Mouse (Mus musculus): ENCODE data around the gene Nceh1.
"Not testable (repeated sequence)": the region's sequence is repeated elsewhere in the genome, so short reads cannot be mapped to it uniquely, and the experiment has no call there.

Nceh1 gene

GRCm38 (mm10) chr3:27279286-27279925 is 96.6 kb downstream of the Nceh1 start:
- DNase-seq (ENCODE audit: extremely low read depth, low read depth, low spot score): not testable (repeated sequence)

- no peak for DNase-seq (ENCODE audit: extremely low read depth, low read depth, low spot score)
Observed at GRCm38 (mm10) chr3:27280280-27280749, 97.5 kb downstream of the Nceh1 start.

DNA sequence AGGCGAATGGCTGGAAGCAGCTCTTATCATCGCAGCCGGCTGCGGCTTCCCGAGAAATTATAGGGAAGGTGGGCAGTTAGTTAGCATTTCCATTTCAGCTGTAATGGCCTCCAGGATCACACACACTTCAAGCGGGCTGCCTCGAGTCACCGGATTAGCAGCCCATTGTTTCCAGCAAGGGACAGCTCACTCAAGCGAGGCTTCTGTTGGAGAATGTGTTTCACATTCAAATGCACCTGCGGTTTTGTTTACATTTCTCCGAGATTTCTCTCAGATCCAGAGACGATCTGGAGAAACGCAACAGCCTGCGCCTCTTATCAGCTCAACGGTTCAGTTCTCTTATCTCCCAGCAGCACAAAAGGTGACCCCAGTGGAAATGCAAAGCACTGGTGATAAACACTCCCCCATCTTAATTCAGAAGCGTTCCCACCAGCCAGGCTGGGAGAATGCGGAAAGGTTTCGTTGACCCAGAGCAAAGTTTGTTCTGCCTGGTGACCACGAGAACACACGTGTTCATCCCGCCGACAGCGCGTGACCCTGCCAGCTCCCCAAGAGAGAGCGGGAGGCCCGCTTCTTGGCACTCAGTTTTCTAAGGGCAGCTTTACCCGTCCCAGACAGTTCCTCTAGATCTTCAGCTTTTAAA is 100.4 kb downstream of the Nceh1 start:
- no peak for DNase-seq (ENCODE audit: extremely low read depth, low read depth, low spot score)

- DNase-seq (ENCODE audit: extremely low read depth, low read depth, low spot score): no peak
Observed at GRCm38 (mm10) chr3:27283796-27284195, 101.0 kb downstream of the Nceh1 start.

- DNase-seq (ENCODE audit: extremely low read depth, low read depth, low spot score): no peak
Observed at GRCm38 (mm10) chr3:27284227-27284626, 101.5 kb downstream of the Nceh1 start.

GRCm38 (mm10) chr3:27285072-27285471 is 102.3 kb downstream of the Nceh1 start:
- no peak for DNase-seq (ENCODE audit: extremely low read depth, low read depth, low spot score)

GRCm38 (mm10) chr3:27288301-27288700 is 105.5 kb downstream of the Nceh1 start:
- no peak for DNase-seq (ENCODE audit: extremely low read depth, low read depth, low spot score)

DNA sequence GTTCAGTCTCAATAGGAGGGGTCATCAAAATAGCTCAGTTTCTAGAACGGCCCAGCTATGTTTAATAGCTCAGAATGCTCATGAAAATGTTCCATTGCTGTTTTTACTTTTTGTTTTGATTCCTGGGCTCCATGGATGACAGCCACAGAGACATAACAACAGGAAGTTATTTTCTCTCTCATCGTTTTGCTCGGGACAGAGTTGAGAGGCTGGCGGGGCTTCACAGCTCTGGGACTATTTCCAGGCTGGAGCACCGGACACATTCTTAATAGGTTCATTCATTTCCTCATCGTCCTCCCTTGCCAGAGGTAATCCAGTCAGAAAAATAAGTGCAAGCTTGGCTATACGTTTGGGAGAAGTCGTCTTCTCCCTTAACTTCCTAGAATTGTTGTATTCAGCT is 106.1 kb downstream of the Nceh1 start:
- DNase-seq (ENCODE audit: extremely low read depth, low read depth, low spot score): no peak

GRCm38 (mm10) chr3:27290285-27290684 is 107.5 kb downstream of the Nceh1 start:
- DNase-seq (ENCODE audit: extremely low read depth, low read depth, low spot score): no peak

GRCm38 (mm10) chr3:27290945-27291344 is 108.2 kb downstream of the Nceh1 start:
- DNase-seq (ENCODE audit: extremely low read depth, low read depth, low spot score): not testable (repeated sequence)

- DNase-seq (ENCODE audit: extremely low read depth, low read depth, low spot score): not testable (repeated sequence)
Observed at GRCm38 (mm10) chr3:27291411-27291810, 108.6 kb downstream of the Nceh1 start.

DNA sequence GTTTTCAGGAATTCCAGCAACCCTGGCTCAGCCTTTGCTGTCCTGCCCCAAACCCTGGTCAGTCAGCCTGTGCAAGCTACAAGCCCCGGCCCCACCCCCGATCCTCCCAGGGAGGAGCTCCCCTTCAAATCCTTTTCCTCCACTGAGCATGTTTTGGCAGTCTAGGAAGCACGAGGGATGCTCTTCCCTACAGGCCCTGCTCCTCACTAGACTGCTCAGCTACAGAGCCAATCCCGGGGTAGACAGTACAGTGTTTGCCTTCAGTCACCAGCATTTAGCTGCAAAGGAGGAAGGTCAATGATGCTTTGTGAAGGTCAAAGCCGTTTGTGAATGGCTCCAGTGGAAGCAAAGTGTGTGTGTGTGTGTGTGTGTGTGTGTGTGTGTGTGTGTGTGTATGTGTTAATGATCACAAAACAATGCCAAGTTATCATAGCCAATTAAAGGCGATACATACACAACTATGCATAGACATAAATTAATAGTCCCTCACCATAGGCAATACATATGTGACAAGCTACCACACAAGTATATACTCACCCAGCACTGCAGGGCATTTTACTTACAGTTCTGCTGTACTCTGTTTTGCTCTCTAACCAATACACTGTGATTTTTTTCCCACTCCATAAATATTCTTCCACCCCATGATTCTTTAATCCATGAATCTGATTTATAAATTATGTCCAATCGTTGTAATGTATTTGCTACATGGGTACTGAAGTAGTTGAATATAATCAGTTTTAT is 111.0 kb downstream of the Nceh1 start:
- no peak for DNase-seq (ENCODE audit: extremely low read depth, low read depth, low spot score)

- DNase-seq (ENCODE audit: extremely low read depth, low read depth, low spot score): no peak
Observed at GRCm38 (mm10) chr3:27300451-27300850, 117.7 kb downstream of the Nceh1 start.

- DNase-seq (ENCODE audit: extremely low read depth, low read depth, low spot score): no peak
Observed at GRCm38 (mm10) chr3:27302339-27303022, 119.7 kb downstream of the Nceh1 start.

- DNase-seq (ENCODE audit: extremely low read depth, low read depth, low spot score): no peak
Observed at GRCm38 (mm10) chr3:27306815-27307214, 124.0 kb downstream of the Nceh1 start.

DNA sequence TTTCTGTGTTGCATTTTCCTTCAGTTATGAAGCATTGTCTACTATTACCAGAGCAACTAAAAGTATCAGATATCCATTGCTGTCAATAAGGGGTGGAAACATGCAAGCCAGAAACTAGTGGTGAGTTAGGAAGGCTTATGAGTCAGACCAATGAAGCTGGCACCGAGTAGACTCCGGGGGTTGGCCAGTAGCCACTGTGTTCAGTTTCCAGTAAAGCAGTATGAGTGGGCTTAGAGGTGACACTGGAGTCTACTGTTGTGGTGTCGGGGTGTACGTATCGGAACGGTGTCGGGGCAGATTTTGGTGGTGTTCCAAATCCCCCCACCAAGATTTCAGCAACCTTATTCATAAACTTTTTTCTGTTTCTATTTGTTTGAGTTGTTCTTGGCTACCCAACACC is 128.2 kb downstream of the Nceh1 start:
- no peak for DNase-seq (ENCODE audit: extremely low read depth, low read depth, low spot score)

GRCm38 (mm10) chr3:27311475-27311874 is 128.7 kb downstream of the Nceh1 start:
- no peak for DNase-seq (ENCODE audit: extremely low read depth, low read depth, low spot score)

- DNase-seq (ENCODE audit: extremely low read depth, low read depth, low spot score): no peak
Observed at GRCm38 (mm10) chr3:27314506-27315164, 131.9 kb downstream of the Nceh1 start.

GRCm38 (mm10) chr3:27316559-27317287 is 134.0 kb downstream of the Nceh1 start, which contains the start of gene Tnfsf10:
TSS of gene Tnfsf10 (plus strand) at chr3:27317028.
- DNase-seq (ENCODE audit: extremely low read depth, low read depth, low spot score): no peak
